Mouse (Mus musculus): Measurements from ENCODE around the gene 9030624G23Rik.
"Not testable (repeated sequence)": the region's sequence is repeated elsewhere in the genome, so short reads cannot be mapped to it uniquely, and the experiment has no call there.

GRCm38 (mm10) chr12:24083096-24083495, 13.9 kb downstream of the 9030624G23Rik start:
- not testable (repeated sequence) for TF ChIP-seq POLR2A, CTCF (IDR thresholded peaks at IDR 0.05; ENCODE audit: extremely low read depth, insufficient read depth, low read length)

Data from cortical plate, adult 2 months (tissue).